Mouse (Mus musculus) lung, adult 2 months (tissue): ENCODE data around the gene Rad18.

ENCODE experiments used
- CTCF ChIP-seq: fragments of 200-500 bp; IDR thresholded peaks from 2 replicates; pipeline ENCODE4 v1.5.1; 2011; ENCODE audit warnings: mild to moderate bottlenecking, low read length, control low read depth; ENCODE audit not compliant: insufficient read depth
- POLR2A ChIP-seq: fragments of 200-500 bp; IDR thresholded peaks from 2 replicates; pipeline ENCODE4 v1.6.1; 2011; ENCODE audit warnings: low read depth, mild to moderate bottlenecking, control low read depth, low read length, borderline replicate concordance; ENCODE audit errors: extremely low read depth

DNA sequence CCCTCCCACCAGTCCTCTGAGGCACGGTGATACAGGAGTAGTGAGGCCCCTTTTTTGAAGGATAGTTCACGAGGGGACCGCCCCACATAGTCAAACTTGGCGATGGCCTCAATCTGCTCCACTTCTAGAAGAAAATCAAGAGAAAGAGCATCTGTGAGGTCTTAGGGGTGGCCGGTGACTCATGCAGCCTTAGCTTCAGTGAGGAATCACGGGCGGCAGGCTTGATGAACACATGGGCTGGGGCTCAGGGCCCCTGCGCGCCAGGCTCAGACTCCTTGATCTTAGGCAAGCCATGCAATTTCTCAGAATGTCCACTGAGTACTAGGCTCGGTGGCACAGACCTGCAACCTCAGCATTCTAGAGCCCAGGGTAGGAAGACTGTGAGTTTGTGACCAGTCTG, 34.9 kb upstream of the Rad18 start:
- TF ChIP-seq CTCF: no peak
- TF ChIP-seq POLR2A: no peak
